Mouse (Mus musculus) liver, embryonic 14.5 days (tissue): ENCODE results near the gene Magi1.

Source experiments
- CTCF ChIP-seq: IDR thresholded peaks from 2 replicates; pipeline ENCODE4 v1.5.1; 2016; ENCODE audit warnings: antibody characterized with exemption, low read depth, control low read depth
- EP300 ChIP-seq: IDR thresholded peaks from 2 replicates; pipeline ENCODE4 v1.6.1; 2016; ENCODE audit warnings: antibody characterized with exemption, low read depth

GRCm38 (mm10) chr6:94150876-94151275 is 132.8 kb downstream of the Magi1 start:
- TF ChIP-seq CTCF: no peak
- no peak for TF ChIP-seq EP300
